In the genomic region with DNA sequence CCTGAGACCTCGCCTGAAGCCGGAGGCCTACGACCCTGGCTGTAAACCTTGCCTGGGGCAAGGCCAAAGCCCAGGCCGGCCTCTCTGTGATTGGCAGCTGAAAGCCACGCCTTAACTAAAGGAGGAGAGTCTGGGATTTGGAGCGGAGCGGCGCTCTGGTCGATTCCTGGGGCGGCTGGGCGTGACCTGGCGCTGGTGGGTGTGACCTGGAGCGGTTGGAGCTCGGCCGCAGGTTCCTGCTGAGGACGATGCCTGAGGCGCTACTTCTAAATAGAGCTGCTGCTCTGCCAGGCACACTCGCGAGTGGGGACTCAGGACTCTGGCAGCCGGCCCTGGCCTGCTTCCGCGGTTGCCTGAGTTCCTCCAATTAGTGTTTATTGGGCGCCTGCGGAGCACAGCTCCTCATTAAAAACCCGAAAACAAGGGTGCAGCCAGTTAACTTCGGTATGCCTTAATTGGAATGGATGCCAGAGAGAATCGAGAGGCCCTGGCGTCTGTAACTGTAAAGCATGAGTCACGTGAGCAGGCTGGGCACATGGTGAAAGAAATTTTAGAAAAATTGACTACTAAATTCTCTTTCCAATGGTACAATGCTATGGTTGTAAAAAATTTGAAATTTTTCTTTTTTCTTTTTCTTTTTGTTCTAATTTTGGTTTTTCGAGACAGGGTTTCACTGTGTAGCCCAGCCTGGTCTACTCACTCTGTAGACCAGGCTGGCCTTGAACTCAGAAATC, we compare ENCODE assay signal across 8 mouse cellular contexts. TPM values are rescaled to one million over a fixed set of nuclear protein-coding genes. Genes with fewer than 3 reads are reported as not detected.
A peak's percentile ranks its signal among the peaks of the same experiment; 100 is the strongest.
DNase-seq lines count a peak whose midpoint lies in the region; ATAC-seq and TF ChIP-seq lines count a peak whose summit lies in the region.

No protein-coding gene starts in this region.

- H3K9me3 ChIP-seq in forebrain, embryonic 14.5 days (replicated peaks; ENCODE audit: control insufficient read depth, low read length): 0 out of 2 replicates have a peak, but pooled peaks cover 4% of the 10 kb centered on the region
- no peaks in the 10 kb centered on the region for H3K9me3 ChIP-seq in liver, embryonic 16.5 days (replicated peaks; ENCODE audit: control insufficient read depth, low read length)
- no peaks in the 10 kb centered on the region for H3K9me3 ChIP-seq in neural tube, embryonic 12.5 days
- no peaks in the 10 kb centered on the region for H3K9me3 ChIP-seq in stomach, postnatal 0 days (ENCODE audit: control insufficient read depth, low read length)

- TF ChIP-seq CTCF in stomach, postnatal 0 days (IDR thresholded peaks at IDR 0.05; ENCODE audit: low read depth): no peak

- peak overlapping the region; percentile 99 for H3K27ac ChIP-seq in forebrain, embryonic 14.5 days (ENCODE audit: low read depth, low read length)
- H3K27ac ChIP-seq in liver, embryonic 16.5 days (ENCODE audit: low read length): peak overlapping the region; percentile 93
- peak overlapping the region; percentile 88; the same call in 1 of the 2 replicates for H3K27ac ChIP-seq in neural tube, embryonic 12.5 days
- peak overlapping the region; percentile 97 for H3K27ac ChIP-seq in stomach, postnatal 0 days (replicated peaks)

- peak; percentile 71 for ATAC-seq in cerebellum, adult (ENCODE audit: insufficient number of reproducible peaks, low FRiP score, low TSS enrichment)
- ATAC-seq in forebrain, embryonic 14.5 days: peak; percentile 56
- ATAC-seq in liver, embryonic 16.5 days (ENCODE audit: low read depth): peak; percentile 76
- peak; percentile 26 for ATAC-seq in neural tube, embryonic 12.5 days (ENCODE audit: low FRiP score, low read depth)
- ATAC-seq in stomach, postnatal 0 days (ENCODE audit: low FRiP score, low TSS enrichment): peak; percentile 78

- peak overlapping the region; percentile 95 for H3K4me3 ChIP-seq in forebrain, embryonic 14.5 days (ENCODE audit: low read depth, low read length)
- H3K4me3 ChIP-seq in liver, embryonic 16.5 days (ENCODE audit: low read depth, low read length): peak overlapping the region; percentile 91
- peak overlapping the region; percentile 78 for H3K4me3 ChIP-seq in neural tube, embryonic 12.5 days
- peak overlapping the region; percentile 98 for H3K4me3 ChIP-seq in stomach, postnatal 0 days (ENCODE audit: low read depth, low read length)

- peaks cover 11% of the 10 kb centered on the region for H3K36me3 ChIP-seq in forebrain, embryonic 14.5 days (ENCODE audit: control insufficient read depth, insufficient read depth, low read length)
- H3K36me3 ChIP-seq in liver, embryonic 16.5 days (ENCODE audit: control insufficient read depth, insufficient read depth): peaks cover 2% of the 10 kb centered on the region; the same call in 1 of the 2 replicates
- H3K36me3 ChIP-seq in neural tube, embryonic 12.5 days: peaks cover 14% of the 10 kb centered on the region
- H3K36me3 ChIP-seq in stomach, postnatal 0 days (ENCODE audit: control insufficient read depth, insufficient read depth, low read length): no peaks in the 10 kb centered on the region

- TF ChIP-seq EP300 in stomach, postnatal 0 days (optimal IDR thresholded peaks at IDR 0.05): no peak

- no peaks in the 10 kb centered on the region for H3K27me3 ChIP-seq in forebrain, embryonic 14.5 days (replicated peaks; ENCODE audit: control insufficient read depth, insufficient read depth, low read length)
- H3K27me3 ChIP-seq in liver, embryonic 16.5 days (ENCODE audit: control insufficient read depth, insufficient read depth, low read depth, low read length): no peaks in the 10 kb centered on the region
- no peaks in the 10 kb centered on the region for H3K27me3 ChIP-seq in neural tube, embryonic 12.5 days (replicated peaks)
- no peaks in the 10 kb centered on the region for H3K27me3 ChIP-seq in stomach, postnatal 0 days (ENCODE audit: control insufficient read depth, insufficient read depth, low read length)

- peak overlapping the region; percentile 93 for H3K4me2 ChIP-seq in forebrain, embryonic 14.5 days (ENCODE audit: low read length)
- peak overlapping the region; percentile 95 for H3K4me2 ChIP-seq in liver, embryonic 16.5 days (ENCODE audit: low read depth, low read length)
- H3K4me2 ChIP-seq in neural tube, embryonic 12.5 days (replicated peaks): peak overlapping the region; percentile 90
- peak overlapping the region; percentile 94 for H3K4me2 ChIP-seq in stomach, postnatal 0 days (replicated peaks; ENCODE audit: low read depth)

- peak overlapping the region; percentile 96 for H3K9ac ChIP-seq in forebrain, embryonic 14.5 days (ENCODE audit: low read length)
- peak overlapping the region; percentile 58 for H3K9ac ChIP-seq in liver, embryonic 16.5 days (ENCODE audit: low read depth, low read length)
- H3K9ac ChIP-seq in neural tube, embryonic 12.5 days: peak overlapping the region; percentile 89
- peak overlapping the region; percentile 84 for H3K9ac ChIP-seq in stomach, postnatal 0 days (ENCODE audit: low read length)

- peak; percentile 100 for DNase-seq in ES-CJ7 (ENCODE audit: low read depth, low spot score)
- DNase-seq in forebrain, embryonic 14.5 days (ENCODE audit: low spot score): peak; percentile 97
- DNase-seq in heart, postnatal 14 days: peak; percentile 83 to 86
- DNase-seq in large intestine, adult 2 months (ENCODE audit: low read depth, low spot score): peak; percentile 86
- peak; percentile 88 for DNase-seq in stomach, postnatal 0 days (ENCODE audit: low spot score)

- peaks cover 21% of the 10 kb centered on the region for H3K4me1 ChIP-seq in forebrain, embryonic 14.5 days (ENCODE audit: control insufficient read depth, insufficient read depth, low read length)
- H3K4me1 ChIP-seq in liver, embryonic 16.5 days (ENCODE audit: control insufficient read depth, low read depth, low read length): peaks cover 28% of the 10 kb centered on the region
- peaks cover 28% of the 10 kb centered on the region for H3K4me1 ChIP-seq in neural tube, embryonic 12.5 days
- no peaks in the 10 kb centered on the region; the same call in 1 of the 2 replicates for H3K4me1 ChIP-seq in stomach, postnatal 0 days (replicated peaks; ENCODE audit: control insufficient read depth, insufficient read depth)

- WGBS in forebrain, embryonic 14.5 days: 2% methylated on average over 30 of the region's 30 CpGs
- WGBS in large intestine, adult 2 months: 3% methylated on average over 30 of the region's 30 CpGs
- WGBS in liver, embryonic 16.5 days (ENCODE audit: insufficient replicate concordance): 1% methylated on average over 30 of the region's 30 CpGs
- 4% methylated on average over 30 of the region's 30 CpGs for WGBS in neural tube, embryonic 12.5 days
- 5% methylated on average over 30 of the region's 30 CpGs for WGBS in stomach, postnatal 0 days

- intact Hi-C loops in heart, postnatal 14 days (cut with DNase I): loop anchor here (2.0 kb wide), 1 partner anchor 62 kb away; no protein-coding TSS in a partner anchor

RNA-seq across cellular contexts. Expression of a gene that starts 0.9 kb away (rescaled TPM):
- polyA plus RNA-seq in forebrain, embryonic 14.5 days (2014; fragmentation: Nextera tagmentation; extraction: Ambion mirVana): 98.8 and 118 TPM in 2 replicates
- 10 to 100 TPM; 37.2 to 38.0 TPM for total RNA-seq in heart, postnatal 14 days (2021)
- polyA plus RNA-seq in large intestine, adult 2 months (2012; rRNA removed): 36.3 and 45.9 TPM in 2 replicates
- polyA plus RNA-seq in liver, embryonic 16.5 days (2015; fragmentation: Nextera tagmentation; extraction: Ambion mirVana): 19.9 and 21.1 TPM in 2 replicates
- polyA plus RNA-seq in neural tube, embryonic 12.5 days (2016; fragmentation: Nextera tagmentation; extraction: Ambion mirVana): 101 and 103 TPM in 2 replicates
- 27.9 and 29.3 TPM in 2 replicates for polyA plus RNA-seq in stomach, postnatal 0 days (2015; fragmentation: Nextera tagmentation; extraction: Ambion mirVana)

Comparison
In these comparisons a context has a peak if more than half of its experiments do, and no peak if none do; other contexts are left out.
1. Peak in every context shown above with its lines: DNase-seq, ATAC-seq, H3K4me3 ChIP-seq and H3K27ac ChIP-seq.
2. ATAC-seq: peak in every context shown above with its lines; median percentile 78 in stomach, postnatal 0 days; 76 in liver, embryonic 16.5 days; 71 in cerebellum, adult; 56 in forebrain, embryonic 14.5 days; 26 in neural tube, embryonic 12.5 days.